Mouse (Mus musculus) ES-E14 (cell line): ENCODE results near the gene Elfn1. TPM values are rescaled to one million over a fixed set of nuclear protein-coding genes. Genes with fewer than 3 reads are reported as not detected.
A peak's percentile ranks its signal among the peaks of the same experiment; 100 is the strongest.
"Not testable (repeated sequence)": the region's sequence is repeated elsewhere in the genome, so short reads cannot be mapped to it uniquely, and the experiment has no call there.

Experiments used
- DNase-seq: peaks from one replicate; pipeline ENCODE4 v3.0.0-alpha.2; 2013; ENCODE audit warnings: low read depth, low spot score
- H3K27ac ChIP-seq: 2 replicates; pipeline ENCODE4 v1.5.1; 2012; ENCODE audit warnings: low read depth, mild to moderate bottlenecking, low read length, moderate library complexity, mixed read lengths; ENCODE audit not compliant: poor library complexity, insufficient read depth, severe bottlenecking
- H3K36me3 ChIP-seq: 2 replicates; pipeline ENCODE4 v1.6.1; 2012; ENCODE audit warnings: mild to moderate bottlenecking, low read length, moderate library complexity, mixed read lengths; ENCODE audit not compliant: control insufficient read depth, poor library complexity, insufficient read depth, severe bottlenecking
- H3K4me1 ChIP-seq, 2 experiments: fragments of 150-350 bp in 1 of 2; sonication (generic) in 1 of 2; 2 replicates each; pipeline ENCODE4 v1.6.1; 2012; ENCODE audit warnings: low read length in 2 of 2, mild to moderate bottlenecking in 1 of 2, mixed read lengths in 1 of 2; ENCODE audit not compliant: control insufficient read depth in 2 of 2, insufficient read depth in 2 of 2, poor library complexity in 1 of 2
- H3K4me3 ChIP-seq, 2 experiments: fragments of 150-350 bp in 1 of 2; sonication (generic) in 1 of 2; 2 replicates each; pipeline ENCODE4 v1.5.1; 2012; ENCODE audit warnings: low read length in 2 of 2, low read depth in 1 of 2, mild to moderate bottlenecking in 1 of 2, mixed read lengths in 1 of 2; ENCODE audit not compliant: insufficient read depth in 1 of 2, poor library complexity in 1 of 2, severe bottlenecking in 1 of 2
- H3K9ac ChIP-seq: 2 replicates; pipeline ENCODE4 v1.6.1; 2012; ENCODE audit warnings: low read depth, mild to moderate bottlenecking, low read length, mixed read lengths; ENCODE audit not compliant: poor library complexity, insufficient read depth, severe bottlenecking
- H3K9me3 ChIP-seq: fragments of 150-350 bp; sonication (generic); 2 replicates; pipeline ENCODE4 v1.6.1; 2012; ENCODE audit warnings: low read depth, mild to moderate bottlenecking, low read length; ENCODE audit not compliant: control insufficient read depth, insufficient read depth
- CHD2 ChIP-seq: IDR thresholded peaks from 2 replicates; pipeline ENCODE4 v1.6.1; 2014; ENCODE audit warnings: mild to moderate bottlenecking, low read depth, low read length, inconsistent platforms
- HCFC1 ChIP-seq: IDR thresholded peaks from 2 replicates; pipeline ENCODE4 v1.6.1; 2012; ENCODE audit warnings: low read length, inconsistent platforms, borderline replicate concordance; ENCODE audit not compliant: insufficient read depth
- MAFK ChIP-seq: IDR thresholded peaks from 2 replicates; pipeline ENCODE4 v1.6.1; 2014; ENCODE audit warnings: mild to moderate bottlenecking, low read depth, low read length, inconsistent platforms; ENCODE audit not compliant: insufficient read depth
- ZC3H11A ChIP-seq: IDR thresholded peaks from 2 replicates; pipeline ENCODE4 v1.6.1; 2012; ENCODE audit warnings: low read depth, mild to moderate bottlenecking, inconsistent platforms, low read length, borderline replicate concordance
- ZNF384 ChIP-seq: IDR thresholded peaks from 2 replicates; pipeline ENCODE4 v1.6.1; 2012; ENCODE audit warnings: low read depth, low read length, inconsistent platforms
- in situ Hi-C, 2 experiments: fragments of 600-800 bp; cut with MboI; formaldehyde crosslinking; loops; one replicate each; pipeline ENCODE4 v1.15.1; 2025; ENCODE audit warnings: low sequenced_read_pairs in 2 of 2, inconsistent platforms in 1 of 2; ENCODE audit not compliant: unreplicated experiment in 2 of 2
- total RNA-seq: library from RNA; depleted of rRNA; stranded (reverse); fragments of 300-350 nt; gene quantifications from 2 replicates; pipeline ENCODE4 v1.2.3, GENCODE M21; 2012

Gene Elfn1
- total RNA-seq, 1 experiment: 1.1 TPM

GRCm38 (mm10) chr5:139991531-139991930, 83.8 kb downstream of the Elfn1 start:
- Histone ChIP-seq H3K27ac (no peak overlapping the region), H3K9me3 (no peaks in the 10 kb centered on the region), H3K36me3 (no peaks in the 10 kb centered on the region), H3K9ac (no peak overlapping the region), H3K4me1 (peaks cover 0 to 6% of the 10 kb centered on the region in 2 experiments; a peak in 1 of 4 replicates), H3K4me3 (no peak overlapping the region)
- TF ChIP-seq MAFK: no peak
- TF ChIP-seq CHD2: no peak
- no peak for TF ChIP-seq ZNF384
- TF ChIP-seq HCFC1: no peak
- TF ChIP-seq ZC3H11A: no peak
- in situ Hi-C loops: no loop called here
- DNase-seq: no peak

- H3K4me3 ChIP-seq, H3K36me3 ChIP-seq, H3K27ac ChIP-seq, in situ Hi-C loops, DNase-seq, H3K9ac ChIP-seq, H3K9me3 ChIP-seq: not testable (repeated sequence)
- H3K4me1 ChIP-seq: peaks cover 0 to 12% of the 10 kb centered on the region in 2 experiments; a peak in 1 of 4 replicates
These were observed 90.6 kb downstream of the Elfn1 start for GRCm38 (mm10) chr5:139998321-139998720.

GRCm38 (mm10) chr5:139998916-139999315, 91.2 kb downstream of the Elfn1 start:
- in situ Hi-C loops: no loop called here

DNA sequence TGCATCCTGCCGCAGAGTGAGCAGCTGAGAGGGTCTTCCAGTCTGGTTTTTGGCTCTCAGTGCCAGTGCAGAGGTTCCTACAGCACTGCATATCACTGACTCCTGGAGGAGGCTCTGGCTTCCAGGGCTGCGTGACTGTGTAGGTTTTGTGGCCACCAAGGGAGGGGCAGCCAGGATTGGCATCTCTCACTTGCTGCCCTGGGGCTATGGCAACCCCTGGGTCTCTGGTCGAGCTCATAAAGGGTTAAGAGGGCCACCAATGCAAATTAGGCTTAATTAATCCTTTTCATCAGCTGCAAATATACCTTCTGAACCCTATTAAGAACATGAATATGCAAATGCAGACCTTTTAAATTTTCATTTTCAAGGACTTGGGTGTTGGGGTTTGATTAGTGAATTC, 94.8 kb downstream of the Elfn1 start:
- no peak for DNase-seq
- Histone ChIP-seq H3K27ac (no peak overlapping the region), H3K9ac (no peak overlapping the region; the same call in 1 of the 2 replicates), H3K4me1 (peaks cover 0 to 10% of the 10 kb centered on the region in 2 experiments; a peak in 1 of 4 replicates), H3K36me3 (no peaks in the 10 kb centered on the region), H3K4me3 (peak overlapping the region in 1 of 2 experiments; percentile 29; a peak in 1 of 4 replicates), H3K9me3 (no peaks in the 10 kb centered on the region)
- TF ChIP-seq ZC3H11A (no peak), CHD2 (no peak), MAFK (no peak), ZNF384 (no peak)
- in situ Hi-C loops: no loop called here

More at GRCm38 (mm10) chr5:139998916-139999315, 91.2 kb downstream of the Elfn1 start:
- Histone ChIP-seq H3K4me3 (no peak overlapping the region), H3K9me3 (no peaks in the 10 kb centered on the region), H3K27ac (no peak overlapping the region), H3K4me1 (peaks cover 0 to 12% of the 10 kb centered on the region in 2 experiments; a peak in 1 of 4 replicates), H3K36me3 (no peaks in the 10 kb centered on the region), H3K9ac (no peak overlapping the region)
- DNase-seq: peak; percentile 37
- TF ChIP-seq HCFC1: no peak
- TF ChIP-seq ZC3H11A: no peak
- TF ChIP-seq CHD2: no peak
- no peak for TF ChIP-seq MAFK
- no peak for TF ChIP-seq ZNF384

DNA sequence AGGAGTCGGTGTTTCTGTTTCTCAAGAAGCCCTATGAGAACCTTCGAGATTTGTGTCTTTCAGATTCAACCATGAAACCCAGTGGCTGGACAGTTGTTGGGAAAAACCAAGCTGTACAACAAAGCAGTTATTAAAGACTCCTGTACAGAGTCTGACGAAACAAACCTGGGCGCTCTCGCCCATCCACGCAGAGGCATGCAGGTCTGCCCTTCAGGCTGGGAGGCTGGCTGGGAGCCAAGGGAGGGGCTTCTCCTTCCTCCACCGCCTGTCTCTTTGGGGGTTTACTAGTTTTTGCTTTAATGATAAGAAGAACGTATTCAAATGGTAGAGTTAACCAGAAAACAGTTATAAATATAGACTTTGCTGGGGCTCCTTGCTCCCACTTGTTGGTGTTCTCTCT, 99.1 kb downstream of the Elfn1 start:
- DNase-seq: no peak
- H3K9me3 ChIP-seq: no peaks in the 10 kb centered on the region
- peaks cover 4% of the 10 kb centered on the region; the same call in 1 of the 2 replicates for H3K36me3 ChIP-seq
- TF ChIP-seq ZNF384 (no peak), ZC3H11A (no peak), HCFC1 (no peak), CHD2 (no peak), MAFK (no peak)
- H3K27ac ChIP-seq: no peak overlapping the region
- H3K9ac ChIP-seq: no peak overlapping the region
- in situ Hi-C loops: no loop called here
- no peak overlapping the region for H3K4me3 ChIP-seq
- H3K4me1 ChIP-seq: peaks cover 0 to 2% of the 10 kb centered on the region in 2 experiments; a peak in 1 of 4 replicates
